Mouse (Mus musculus) embryo, embryonic 11.5 days (tissue): ENCODE results near the gene Klk1b21.
"Not testable (repeated sequence)": the region's sequence is repeated elsewhere in the genome, so short reads cannot be mapped to it uniquely, and the experiment has no call there.

Experiments
- DNase-seq: peaks from one replicate; pipeline ENCODE4 v3.0.0-alpha.2; 2012; ENCODE audit warnings: low read depth, low spot score

Gene Klk1b21

DNA sequence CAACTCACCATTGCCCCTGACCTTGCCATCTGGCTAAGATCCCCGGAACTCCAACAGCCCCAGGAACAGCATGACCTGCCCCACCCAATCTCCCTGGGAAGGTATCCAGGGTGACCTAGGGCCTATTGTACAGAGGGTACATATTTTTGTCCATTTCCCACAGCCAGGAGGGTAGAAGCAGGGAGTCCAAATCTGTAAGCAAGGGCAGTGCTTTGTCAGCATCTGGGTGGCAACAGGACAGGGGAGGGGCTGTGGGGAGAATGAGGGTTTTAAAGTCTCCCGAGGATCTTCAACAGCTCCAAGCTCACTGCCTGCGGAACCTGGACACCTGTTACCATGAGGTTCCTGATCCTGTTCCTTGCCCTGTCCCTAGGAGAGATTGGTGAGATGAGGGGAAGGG lies at the start of gene Klk1b21:
Gene Klk1b21 (plus strand): TSS at position 301 of the 400 bp plus-strand sequence.
- DNase-seq = not testable (repeated sequence)

DNA sequence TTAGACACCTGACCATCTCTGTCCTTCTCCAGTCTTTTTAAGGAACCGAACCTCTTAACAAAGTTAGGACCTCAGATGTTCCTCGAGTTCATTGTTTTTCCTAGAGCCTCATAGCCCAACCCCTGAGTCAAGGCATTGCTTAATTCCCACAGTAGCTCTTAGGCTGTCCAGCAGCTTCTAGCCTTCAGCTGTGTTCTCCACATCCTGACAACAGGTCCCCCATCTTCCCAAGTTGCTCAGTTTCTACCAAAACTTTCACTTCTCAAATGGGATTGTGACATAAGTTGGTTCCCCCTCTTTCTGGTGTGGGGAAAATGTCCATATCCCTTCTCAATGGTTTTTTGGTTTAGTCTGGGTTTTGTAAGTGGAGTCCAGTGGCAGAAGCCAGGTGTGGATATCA lies 30.0 kb upstream of the Klk1b21 start:
- DNase-seq = no peak

DNA sequence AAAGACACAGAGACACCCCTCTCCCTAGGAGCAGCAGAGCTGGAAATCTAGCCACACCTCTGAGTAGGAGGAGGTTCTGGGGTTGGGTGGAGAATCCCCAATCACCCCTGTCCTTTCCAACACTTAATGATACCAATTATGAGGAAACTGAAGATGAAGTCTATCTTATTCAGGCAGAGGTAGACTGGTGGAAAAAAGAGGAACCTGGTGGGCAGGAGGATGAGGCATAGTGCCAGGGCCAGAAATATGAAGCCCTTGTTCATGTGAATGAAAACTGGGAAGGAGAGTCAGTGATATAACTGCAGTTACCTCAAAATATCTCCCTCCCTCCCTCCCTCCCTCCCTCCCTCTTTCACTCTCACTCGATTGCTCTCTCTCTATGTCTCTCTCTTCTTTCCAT lies 24.4 kb upstream of the Klk1b21 start:
- DNase-seq = no peak

DNA sequence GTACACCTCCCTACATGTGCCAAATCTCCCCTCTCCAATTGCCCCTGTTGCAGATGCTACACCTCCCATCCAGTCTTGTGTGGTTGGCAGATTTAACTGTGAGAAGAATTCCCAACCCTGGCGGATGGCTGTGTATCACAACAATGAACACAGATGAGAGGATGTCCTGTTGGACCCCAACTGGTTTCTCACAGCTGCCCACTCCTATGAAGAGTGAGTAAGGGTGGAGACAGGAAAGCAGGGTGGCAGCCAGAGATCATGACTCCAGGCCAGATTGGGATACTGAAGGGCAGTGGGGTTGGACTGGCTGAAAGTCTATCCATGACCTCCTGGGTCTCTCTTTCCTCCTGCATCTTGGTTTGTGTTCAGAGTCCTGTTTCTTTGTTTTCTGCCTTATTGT lies 6.0 kb upstream of the Klk1b21 start:
- DNase-seq = no peak

DNA sequence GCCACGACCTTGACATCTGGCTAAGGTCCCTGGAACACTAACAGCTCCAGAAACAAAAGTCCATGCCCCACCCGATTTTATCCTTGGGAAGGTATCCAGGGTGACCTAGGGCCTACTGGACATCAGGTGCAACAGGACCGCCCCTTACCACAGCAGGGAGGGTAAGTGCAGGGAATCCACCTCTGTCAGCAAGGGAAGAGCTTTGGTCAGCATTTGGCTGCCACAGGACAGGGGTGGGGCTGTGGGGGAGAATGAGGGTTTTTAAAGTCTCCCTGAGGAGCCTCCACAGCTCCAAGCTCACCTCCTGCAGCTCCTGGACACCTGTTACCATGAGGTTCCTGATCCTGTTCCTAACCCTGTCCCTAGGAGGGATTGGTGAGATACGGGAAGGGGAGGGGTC lies 10.2 kb downstream of the Klk1b21 start, which contains the start of gene Klk1b22:
Gene Klk1b22 (plus strand): TSS at position 301 of the 400 bp plus-strand sequence.
- no peak for DNase-seq

DNA sequence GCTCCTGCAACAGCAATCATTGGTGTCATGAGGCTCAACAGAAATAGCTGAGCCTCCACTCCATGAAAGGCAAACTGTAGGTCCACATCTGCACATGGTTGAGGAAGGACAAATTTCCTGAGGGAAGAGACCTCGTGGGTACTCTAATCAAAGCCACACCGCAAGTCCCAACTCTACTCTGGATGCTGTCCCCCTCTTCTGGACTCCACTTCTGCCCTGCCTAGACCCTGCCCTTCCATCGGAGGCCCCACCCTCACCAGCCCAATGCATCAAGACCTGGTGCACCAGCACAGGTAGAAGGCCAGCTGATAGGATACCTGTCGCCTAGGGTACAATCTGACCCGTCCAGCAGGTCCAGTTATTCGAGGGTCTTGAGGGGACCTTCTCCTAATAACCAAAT lies 21.3 kb downstream of the Klk1b21 start:
- DNase-seq = no peak

DNA sequence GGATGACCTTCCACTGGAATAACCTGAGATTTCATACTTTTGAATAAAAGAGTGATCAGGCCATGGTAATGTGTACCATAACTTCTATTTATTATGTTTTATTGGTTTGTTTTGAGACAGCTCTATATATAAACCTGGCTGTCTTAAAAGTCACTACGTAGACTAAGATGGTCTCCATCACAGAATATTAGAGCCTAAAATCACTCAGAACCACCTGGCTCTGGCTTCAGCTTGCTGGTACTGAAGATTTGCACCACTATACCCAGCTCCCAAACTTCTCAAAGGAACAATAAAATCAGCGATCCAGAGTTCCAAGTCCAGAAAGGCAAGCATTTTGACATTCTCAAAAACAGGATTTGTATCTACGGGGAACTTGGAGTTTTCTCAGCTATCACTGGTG lies 34.3 kb downstream of the Klk1b21 start, which contains the start of gene Klk1b16:
Gene Klk1b16 (plus strand): TSS at position 301 of the 400 bp plus-strand sequence.
- DNase-seq = no peak
